Mouse (Mus musculus) effector memory CD4-positive, alpha-beta T cell, adult 5 months (primary cell): ENCODE data around the gene Gm15097. TPM values are rescaled to one million over a fixed set of nuclear protein-coding genes. Genes with fewer than 3 reads are reported as not detected.

Source experiments
- polyA plus RNA-seq: library from polyadenylated mRNA; unstranded; fragments of 100-300 nt; shearing (Covaris generic); gene quantifications from one replicate; pipeline ENCODE4 v1.2.1, GENCODE M21; 2017

The Gm15097 gene
- not detected for polyA plus RNA-seq

DNA sequence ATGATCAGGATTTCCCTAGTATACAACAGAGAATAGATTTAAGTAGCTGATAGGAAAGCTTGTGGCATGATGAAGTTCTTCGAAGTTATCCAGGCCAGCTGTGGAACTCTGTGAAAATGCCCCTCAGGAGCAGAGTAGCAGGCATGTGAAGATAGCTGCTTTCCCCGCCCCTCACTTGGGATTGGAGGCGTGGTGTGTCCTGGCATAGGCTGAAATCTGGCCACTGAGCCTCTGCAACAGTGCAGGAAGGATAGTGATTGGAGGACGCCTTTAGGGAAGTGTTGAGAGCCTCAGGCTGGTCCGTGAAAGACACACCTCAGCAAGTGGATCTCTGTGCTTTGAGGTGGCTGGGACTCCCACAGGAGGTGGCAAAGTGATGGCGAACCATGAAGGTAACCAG is at the start of gene Gm15097:
Gene Gm15097, plus strand, starts transcription at position 301 of the 400 bp plus-strand sequence.

Other genes with a start within 250 kb of the Gm15097 start
- not detected for gene Gm10439, start 189.9 kb upstream of the Gm15097 start, polyA plus RNA-seq
- not detected for gene Gm15091, start 157.2 kb downstream of the Gm15097 start, polyA plus RNA-seq